Mouse (Mus musculus): ENCODE measurements at regions not wholly inside any gene's neighbourhood (a gene's known extent, or its start where the extent isn't known, plus 50 kb on each side); places are given as distances from the start of the nearest gene placed in this dataset.

GRCm38 (mm10) chr8:75353786-75354185, 52.6 kb downstream of the Gm10358 start:
- no peak for ATAC-seq

GRCm38 (mm10) chr8:75350141-75350540, 56.2 kb downstream of the Gm10358 start:
- ATAC-seq: no peak

GRCm38 (mm10) chr8:75348047-75348446, 58.3 kb downstream of the Gm10358 start:
- ATAC-seq: no peak

DNA sequence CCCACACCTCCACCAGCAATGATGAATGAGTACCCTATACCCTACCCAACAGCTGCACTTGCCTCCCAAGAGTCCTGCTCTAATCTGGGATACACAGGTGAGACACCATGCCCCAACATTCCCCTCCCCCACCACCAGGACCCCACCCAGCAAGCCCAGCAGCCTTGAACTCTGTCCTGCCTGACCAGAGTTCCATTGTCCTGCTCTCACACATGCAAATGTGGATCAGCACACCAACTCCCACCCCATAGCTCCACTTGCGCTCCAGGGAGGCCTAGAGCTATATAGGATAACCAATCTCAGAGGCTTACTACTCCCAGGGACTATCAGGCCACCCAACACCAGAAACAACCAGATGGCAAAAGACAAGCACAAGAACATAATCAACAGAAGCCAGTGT, 85.8 kb downstream of the Gm10358 start:
- no peak for ATAC-seq

- no peak for ATAC-seq
Measured at GRCm38 (mm10) chr8:75318526-75318925, 87.9 kb downstream of the Gm10358 start.

- peak; percentile 43 for ATAC-seq
Measured at GRCm38 (mm10) chr8:75315886-75316285, 90.5 kb downstream of the Gm10358 start.

DNA sequence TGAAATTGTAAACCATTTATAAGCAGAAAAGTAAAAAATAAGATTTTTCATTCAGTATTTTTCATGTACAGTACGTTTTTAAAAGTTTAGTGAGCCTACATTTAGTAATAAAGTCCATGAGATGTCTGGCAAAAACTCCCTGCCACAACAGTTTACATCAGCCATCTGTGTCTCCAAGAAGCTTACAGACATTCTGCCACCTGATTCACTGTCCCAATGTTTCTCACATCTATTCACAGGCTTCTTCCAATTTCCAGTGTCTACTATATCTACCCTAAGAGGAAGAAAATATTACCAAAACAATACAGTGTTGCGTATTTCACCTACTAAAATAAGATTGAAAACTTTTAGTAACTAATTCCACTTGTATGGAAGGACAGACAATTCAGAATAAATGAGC, 95.7 kb downstream of the Rasd2 start:
- ATAC-seq: no peak

DNA sequence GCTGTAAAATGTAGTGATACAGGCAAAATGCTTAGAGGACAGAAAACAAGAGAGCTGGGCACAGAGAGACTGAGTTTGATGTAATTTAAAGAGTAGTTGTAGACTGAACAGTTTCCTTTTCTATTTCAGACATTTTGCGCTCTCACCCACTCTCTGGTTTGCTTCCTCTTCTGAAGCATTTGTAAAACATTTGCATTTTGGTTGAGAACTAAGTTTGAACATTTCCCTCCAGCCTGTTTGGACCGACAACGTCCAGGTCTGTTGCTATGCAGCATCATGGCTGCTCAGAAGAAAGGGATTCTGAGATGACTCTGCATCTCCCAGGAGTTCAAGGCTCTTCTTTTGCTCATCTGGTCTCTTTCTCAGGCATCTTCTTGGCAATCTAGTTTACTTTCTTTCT, 78.2 kb downstream of the Rasd2 start:
- no peak for ATAC-seq

DNA sequence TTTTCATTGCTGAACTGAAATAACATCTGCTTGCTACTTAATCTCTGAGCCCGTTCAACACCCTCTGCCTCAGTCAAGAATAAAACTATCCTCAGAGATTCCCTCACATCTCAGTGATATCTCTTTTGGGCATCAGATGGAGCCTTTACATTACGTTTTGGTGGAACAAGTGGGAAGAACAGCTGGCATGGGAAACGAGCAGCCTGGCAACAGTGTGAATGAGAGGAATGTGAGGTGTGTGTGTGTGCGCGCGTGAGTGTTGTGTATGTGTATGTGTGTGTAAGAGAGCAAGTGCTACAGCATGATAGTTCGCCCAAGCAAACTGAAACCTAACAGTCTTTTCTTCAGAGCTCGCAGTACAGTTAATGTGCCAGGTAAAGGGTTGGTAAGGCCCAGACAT, 76.2 kb downstream of the Rasd2 start:
- no peak for ATAC-seq
